Mouse (Mus musculus): ENCODE results near the gene Nanos3. TPM values are rescaled to one million over a fixed set of nuclear protein-coding genes. Genes with fewer than 3 reads are reported as not detected.

Nanos3 gene
- polyA plus RNA-seq (2016; fragmentation: Nextera tagmentation; extraction: Ambion mirVana): 3.0 and 5.6 TPM in 2 replicates

DNA sequence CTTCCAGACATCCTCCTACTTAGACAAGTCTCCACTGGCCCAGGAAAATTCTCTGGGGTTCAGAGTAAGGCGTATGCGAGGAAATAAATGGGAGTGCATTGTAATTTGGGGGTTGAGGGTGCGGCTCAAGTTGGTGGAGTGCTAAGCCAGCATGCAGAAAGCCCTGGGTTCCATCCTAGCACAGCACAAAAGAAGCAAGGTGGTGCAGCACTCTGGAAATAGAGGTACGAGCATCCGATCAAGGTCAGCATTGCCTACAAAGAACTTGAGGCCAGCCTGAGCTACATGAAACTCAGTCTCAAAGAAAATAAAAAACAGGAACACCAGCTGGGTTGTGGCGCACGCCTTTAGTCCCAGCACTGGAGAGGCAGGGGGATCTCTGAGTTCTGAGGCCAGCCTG lies at the start of gene Nanos3:
Gene Nanos3 (minus strand): TSS at position 101 of the 400 bp plus-strand sequence.
- Histone ChIP-seq H3K36me3 (0 out of 2 replicates have a peak, but pooled peaks cover 5% of the 10 kb centered on the region), H3K27me3 (ENCODE audit: low read depth, poor library complexity, severe bottlenecking) (peaks cover 40% of the 10 kb centered on the region), H3K4me3 (peak within 1 kb of the TSS; percentile 94), H3K4me1 (peaks cover 55% of the 10 kb centered on the region), H3K9me3 (replicated peaks) (peaks cover 4% of the 10 kb centered on the region; the same call in 1 of the 2 replicates), H3K27ac (replicated peaks) (peak within 1 kb of the TSS; percentile 100)
- WGBS: 90% methylated on average over 7 of the region's 7 CpGs
- no peak for DNase-seq (ENCODE audit: low spot score)

DNA sequence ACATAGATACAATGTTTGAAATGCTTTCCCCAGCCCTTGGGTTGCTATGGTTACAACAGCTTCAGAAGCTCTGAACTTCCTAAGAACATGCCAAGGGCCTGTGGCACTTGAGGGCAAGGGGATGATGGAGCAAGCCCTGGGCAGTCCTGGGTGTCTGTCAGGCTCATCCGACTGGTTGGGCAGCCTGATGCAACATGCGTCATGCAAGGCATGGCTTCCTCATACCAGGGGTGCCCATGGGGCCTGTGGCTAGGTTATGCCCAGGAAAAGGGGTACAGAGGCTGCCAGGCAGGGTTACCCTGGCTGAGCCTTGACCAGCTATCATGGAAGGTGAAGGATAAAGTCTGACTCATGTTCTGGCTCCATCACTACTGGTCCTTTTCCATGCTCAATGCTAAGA lies 48.0 kb upstream of the Nanos3 start:
- Histone ChIP-seq H3K27ac (replicated peaks) (no peak overlapping the region), H3K27me3 (ENCODE audit: low read depth, poor library complexity, severe bottlenecking) (no peaks in the 10 kb centered on the region), H3K36me3 (peaks cover 69% of the 10 kb centered on the region), H3K9me3 (replicated peaks) (no peaks in the 10 kb centered on the region), H3K4me3 (no peak overlapping the region), H3K4me1 (peaks cover 33% of the 10 kb centered on the region)
- WGBS: 96% methylated on average over 2 of the region's 2 CpGs
- DNase-seq (ENCODE audit: low spot score): no peak

DNA sequence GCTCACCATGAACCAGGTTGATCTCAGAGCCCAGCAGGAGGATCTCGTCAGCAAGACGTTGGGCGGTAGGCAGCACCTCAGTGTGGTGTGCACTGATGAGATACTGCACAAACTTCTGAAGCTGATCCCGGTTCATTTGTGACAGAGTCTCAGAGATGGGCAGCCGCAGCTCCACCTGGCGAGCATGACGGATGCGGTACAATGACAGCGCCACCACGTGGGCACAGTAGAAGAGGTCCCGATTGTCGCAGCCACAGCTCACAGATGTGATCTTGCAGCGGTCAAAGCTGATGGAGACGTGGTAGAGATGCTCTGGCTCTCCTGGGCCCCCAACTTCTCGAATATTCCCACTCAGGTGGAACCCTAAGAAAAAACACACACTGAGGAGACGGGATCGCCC lies 45.7 kb upstream of the Nanos3 start:
- H3K36me3 ChIP-seq: peaks cover 92% of the 10 kb centered on the region
- H3K9me3 ChIP-seq (replicated peaks): no peaks in the 10 kb centered on the region

DNA sequence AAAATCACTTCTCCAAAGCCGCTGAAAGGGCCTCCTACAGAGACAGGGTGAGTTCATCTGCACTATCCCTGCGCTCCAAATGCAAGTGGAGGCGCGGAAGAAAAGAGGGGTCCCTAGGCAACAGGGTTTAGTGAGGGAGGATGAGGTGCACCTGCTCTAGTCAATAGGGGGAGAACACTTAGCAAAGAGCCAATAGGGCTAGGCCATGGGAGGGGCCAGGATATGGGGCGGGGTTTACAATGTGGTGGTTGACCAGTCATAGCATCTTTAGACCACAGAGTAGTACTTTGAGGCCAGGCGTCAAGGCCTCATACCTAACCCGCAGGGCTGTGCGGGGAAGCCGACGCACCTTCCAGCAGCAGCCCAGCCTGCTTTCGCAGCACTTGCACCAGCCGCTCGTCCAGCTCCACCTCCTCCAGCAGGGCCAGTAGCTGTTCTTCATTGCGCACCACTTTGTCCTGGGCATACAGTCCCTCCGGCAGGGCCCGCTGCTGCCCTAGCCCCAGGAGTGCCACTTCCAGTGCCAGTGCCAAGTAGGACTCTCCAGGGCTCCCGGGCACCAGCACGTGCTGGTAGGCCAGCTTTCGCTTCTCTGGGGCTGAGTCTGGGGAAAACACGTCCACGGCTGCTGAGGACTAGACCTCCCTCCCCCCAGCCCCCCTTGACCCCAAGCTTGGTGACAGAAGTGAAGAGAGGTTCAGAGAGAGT lies 38.5 kb upstream of the Nanos3 start:
- Histone ChIP-seq H3K4me3 (no peak overlapping the region), H3K9me3 (replicated peaks) (no peaks in the 10 kb centered on the region), H3K27ac (replicated peaks) (no peak overlapping the region), H3K27me3 (ENCODE audit: low read depth, poor library complexity, severe bottlenecking) (no peaks in the 10 kb centered on the region), H3K4me1 (no peaks in the 10 kb centered on the region), H3K36me3 (peaks cover 98% of the 10 kb centered on the region)
- WGBS: 80% methylated on average over 21 of the region's 21 CpGs
- DNase-seq (ENCODE audit: low spot score): no peak

More for the DNA sequence above, 45.7 kb upstream of the Nanos3 start:
- Histone ChIP-seq H3K27ac (replicated peaks) (no peak overlapping the region), H3K4me1 (peaks cover 19% of the 10 kb centered on the region), H3K27me3 (ENCODE audit: low read depth, poor library complexity, severe bottlenecking) (no peaks in the 10 kb centered on the region), H3K4me3 (no peak overlapping the region)
- DNase-seq (ENCODE audit: low spot score): no peak
- WGBS: 81% methylated on average over 17 of the region's 17 CpGs

DNA sequence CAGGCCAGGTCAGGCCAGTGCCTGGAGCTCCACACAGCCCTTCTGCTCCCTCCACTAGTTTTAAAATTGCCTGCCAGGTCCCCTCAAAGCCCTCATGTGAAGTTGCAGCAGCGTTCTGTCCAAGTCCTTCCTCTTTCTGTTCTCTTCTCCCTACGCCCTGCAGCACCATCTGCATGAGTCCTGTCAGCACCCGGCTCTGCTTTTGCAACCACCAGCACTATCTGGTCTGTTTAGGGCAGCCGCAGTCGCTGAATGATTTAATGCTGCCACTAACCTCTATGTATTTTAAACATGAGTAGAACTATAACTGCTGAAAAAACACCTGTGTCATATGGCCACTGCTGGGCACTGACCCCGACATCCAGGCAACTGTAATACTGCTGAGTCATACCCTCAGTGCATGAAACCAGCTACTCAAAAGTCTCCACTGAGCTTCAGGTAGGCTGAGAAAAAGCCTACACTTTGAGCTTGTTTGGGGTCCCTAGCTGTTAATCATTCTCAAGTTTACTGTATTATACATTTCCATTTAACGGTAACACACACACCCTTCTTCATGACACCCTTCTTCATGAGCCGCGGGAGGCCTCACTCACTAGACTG lies 37.6 kb upstream of the Nanos3 start:
- DNase-seq (ENCODE audit: low spot score): no peak
- H3K27me3 ChIP-seq (ENCODE audit: low read depth, poor library complexity, severe bottlenecking): no peaks in the 10 kb centered on the region
- H3K4me3 ChIP-seq: no peak overlapping the region
- H3K9me3 ChIP-seq (replicated peaks): no peaks in the 10 kb centered on the region
- 93% methylated on average over 9 of the region's 9 CpGs for WGBS
- no peaks in the 10 kb centered on the region for H3K4me1 ChIP-seq
- H3K36me3 ChIP-seq: peaks cover 98% of the 10 kb centered on the region
- no peak overlapping the region for H3K27ac ChIP-seq (replicated peaks)

DNA sequence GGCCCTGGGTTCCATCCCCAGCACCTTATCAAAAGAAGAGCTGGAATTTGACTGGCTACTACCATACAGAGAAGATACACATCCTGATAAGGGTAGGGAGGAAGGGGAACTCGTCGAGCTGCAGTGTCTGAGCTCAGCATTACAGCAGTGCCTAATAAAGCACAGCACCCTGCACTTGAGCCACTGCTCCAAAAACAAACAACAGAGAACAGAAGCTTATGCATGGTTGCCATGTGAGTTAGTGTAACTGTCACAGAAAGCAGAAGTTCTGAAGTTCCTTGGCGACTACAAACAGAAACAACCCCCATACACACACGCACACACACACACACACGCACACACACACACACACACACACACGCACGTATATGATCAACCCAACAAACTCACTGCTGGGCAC lies 35.1 kb upstream of the Nanos3 start:
- no peak for DNase-seq (ENCODE audit: low spot score)
- Histone ChIP-seq H3K4me3 (no peak overlapping the region), H3K27ac (replicated peaks) (no peak overlapping the region), H3K36me3 (peaks cover 98% of the 10 kb centered on the region), H3K4me1 (no peaks in the 10 kb centered on the region), H3K9me3 (replicated peaks) (no peaks in the 10 kb centered on the region), H3K27me3 (ENCODE audit: low read depth, poor library complexity, severe bottlenecking) (no peaks in the 10 kb centered on the region)
- WGBS: 88% methylated on average over 7 of the region's 7 CpGs

DNA sequence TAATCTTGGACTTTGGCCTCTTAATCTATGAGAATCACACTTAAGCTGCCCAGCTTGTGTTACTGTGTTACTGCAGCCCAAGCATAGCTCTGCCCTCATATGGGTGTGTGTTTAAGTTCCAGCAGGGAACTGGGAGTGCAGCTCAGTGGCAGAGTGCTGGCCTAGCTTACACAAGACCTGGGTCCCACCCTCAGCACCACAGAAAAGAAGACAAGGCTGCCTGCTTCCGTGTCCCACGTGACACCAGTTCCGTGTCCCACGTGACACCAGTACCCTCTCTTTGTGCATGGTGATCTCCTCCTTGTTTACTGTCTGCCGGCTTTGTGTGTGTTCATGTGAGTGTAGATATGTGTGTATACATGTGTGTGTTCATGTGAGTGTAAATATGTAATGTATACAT lies 33.1 kb upstream of the Nanos3 start:
- Histone ChIP-seq H3K4me3 (no peak overlapping the region), H3K4me1 (no peaks in the 10 kb centered on the region), H3K36me3 (peaks cover 98% of the 10 kb centered on the region), H3K9me3 (replicated peaks) (no peaks in the 10 kb centered on the region), H3K27me3 (ENCODE audit: low read depth, poor library complexity, severe bottlenecking) (no peaks in the 10 kb centered on the region), H3K27ac (replicated peaks) (no peak overlapping the region)
- no peak for DNase-seq (ENCODE audit: low spot score)
- WGBS: 97% methylated on average over 5 of the region's 5 CpGs

DNA sequence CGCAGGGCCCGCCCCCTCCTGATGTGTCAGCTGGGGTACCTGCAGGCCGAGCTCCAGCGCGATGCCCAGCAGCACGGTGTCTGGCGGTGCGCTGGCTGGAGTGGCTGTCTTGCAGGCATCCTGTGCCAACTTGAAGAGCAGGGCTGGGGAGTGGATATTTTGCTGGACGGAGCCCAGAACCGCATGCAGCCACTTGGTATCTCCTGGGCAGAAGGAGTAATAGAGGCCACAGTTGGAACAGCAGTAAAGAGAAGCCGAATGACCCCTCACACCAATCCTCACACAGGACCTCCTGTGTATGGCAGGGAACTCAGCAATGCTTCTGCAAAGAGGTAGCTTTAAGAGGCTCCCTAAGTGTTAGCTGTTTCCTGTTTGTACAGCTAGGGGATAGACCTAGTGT lies 32.2 kb upstream of the Nanos3 start:
- no peak for DNase-seq (ENCODE audit: low spot score)
- H3K4me3 ChIP-seq: no peak overlapping the region
- WGBS: 94% methylated on average over 11 of the region's 11 CpGs
- no peaks in the 10 kb centered on the region for H3K4me1 ChIP-seq
- no peak overlapping the region for H3K27ac ChIP-seq (replicated peaks)
- peaks cover 98% of the 10 kb centered on the region for H3K36me3 ChIP-seq
- H3K9me3 ChIP-seq (replicated peaks): no peaks in the 10 kb centered on the region
- H3K27me3 ChIP-seq (ENCODE audit: low read depth, poor library complexity, severe bottlenecking): no peaks in the 10 kb centered on the region

DNA sequence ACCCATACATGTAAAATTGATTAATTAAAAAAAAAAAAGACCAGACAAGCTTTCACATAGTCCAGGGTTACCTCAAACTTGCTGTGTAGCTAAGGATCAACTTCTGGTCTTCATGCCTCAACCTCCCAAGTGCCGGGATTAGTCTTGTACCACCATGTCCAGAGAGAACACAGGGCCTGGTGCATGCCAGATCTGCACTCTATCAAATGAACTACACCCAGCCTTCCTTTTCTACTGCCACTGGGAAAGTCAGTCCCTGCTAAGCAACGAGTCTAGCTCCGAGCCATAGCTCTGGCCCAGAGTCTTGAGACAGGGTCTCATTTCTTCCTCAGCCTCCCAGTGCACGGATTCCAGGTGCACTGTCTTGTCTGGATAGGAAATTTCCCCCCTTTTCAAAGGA lies 28.3 kb upstream of the Nanos3 start:
- H3K27me3 ChIP-seq (ENCODE audit: low read depth, poor library complexity, severe bottlenecking): no peaks in the 10 kb centered on the region
- peaks cover 83% of the 10 kb centered on the region for H3K36me3 ChIP-seq
- no peak overlapping the region for H3K27ac ChIP-seq (replicated peaks)
- DNase-seq (ENCODE audit: low spot score): no peak
- no peak overlapping the region for H3K4me3 ChIP-seq
- H3K9me3 ChIP-seq (replicated peaks): no peaks in the 10 kb centered on the region
- WGBS: 91% methylated on average over 4 of the region's 4 CpGs
- H3K4me1 ChIP-seq: peaks cover 20% of the 10 kb centered on the region

DNA sequence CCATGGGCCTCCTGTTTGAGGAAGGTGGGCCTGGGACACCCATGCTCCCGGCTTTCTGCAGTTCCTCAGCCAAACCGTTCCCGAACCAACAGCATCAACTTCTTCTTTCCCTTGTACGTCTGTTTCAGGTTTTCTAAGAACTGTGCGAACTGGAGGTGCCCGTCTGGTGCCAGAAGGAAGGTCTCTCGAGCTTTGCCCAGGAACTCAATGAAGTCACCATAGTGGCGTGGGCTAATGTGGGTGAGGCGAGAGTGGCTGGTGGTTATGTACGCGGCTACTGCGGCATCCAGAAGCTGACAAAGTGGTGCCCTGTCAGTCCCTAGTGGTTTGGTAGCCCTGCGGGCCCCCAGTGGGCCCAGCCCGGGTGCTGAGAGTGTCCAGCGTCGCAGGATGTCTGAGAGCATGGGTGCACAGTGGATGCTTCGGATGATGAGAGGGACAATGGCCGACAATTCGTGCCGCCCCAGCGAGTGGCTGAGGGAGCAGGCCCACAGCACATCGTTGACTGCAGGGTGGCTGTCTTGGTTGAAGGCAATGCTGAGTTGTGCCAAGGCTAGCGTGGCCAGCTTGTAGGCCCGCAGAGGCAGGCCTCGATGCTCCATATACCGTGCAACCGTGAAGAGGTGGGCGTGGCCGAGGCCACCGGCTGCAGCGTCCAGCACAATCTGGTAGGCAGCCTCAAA lies 27.0 kb upstream of the Nanos3 start:
- Histone ChIP-seq H3K36me3 (peaks cover 70% of the 10 kb centered on the region), H3K4me3 (no peak overlapping the region), H3K27me3 (ENCODE audit: low read depth, poor library complexity, severe bottlenecking) (no peaks in the 10 kb centered on the region), H3K9me3 (replicated peaks) (no peaks in the 10 kb centered on the region), H3K4me1 (peaks cover 28% of the 10 kb centered on the region), H3K27ac (replicated peaks) (no peak overlapping the region)
- DNase-seq (ENCODE audit: low spot score): no peak
- 95% methylated on average over 31 of the region's 31 CpGs for WGBS

DNA sequence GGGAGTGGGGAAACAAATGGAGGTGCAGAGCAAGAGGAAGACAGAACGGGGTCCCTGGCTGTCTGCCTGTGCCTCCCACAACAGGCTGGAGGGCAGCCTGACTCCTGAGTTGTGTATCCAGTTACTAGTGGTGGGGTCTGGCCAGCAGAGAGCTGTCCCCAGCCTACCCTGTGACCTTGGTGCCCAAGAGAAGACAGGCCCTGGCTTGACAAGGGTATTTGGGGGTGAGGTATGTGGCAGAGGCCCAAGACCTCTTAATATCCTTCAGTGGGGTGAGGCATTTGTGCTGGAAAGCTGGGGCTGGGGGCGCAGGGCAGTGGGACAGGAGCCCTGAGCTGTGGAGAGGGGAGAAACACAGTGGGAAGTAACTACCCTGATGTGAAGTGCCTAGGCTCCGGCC lies 26.2 kb upstream of the Nanos3 start:
- DNase-seq (ENCODE audit: low spot score): no peak
- H3K9me3 ChIP-seq (replicated peaks): no peaks in the 10 kb centered on the region
- H3K36me3 ChIP-seq: peaks cover 66% of the 10 kb centered on the region
- WGBS: 87% methylated on average over 3 of the region's 3 CpGs
- no peaks in the 10 kb centered on the region for H3K27me3 ChIP-seq (ENCODE audit: low read depth, poor library complexity, severe bottlenecking)
- H3K4me1 ChIP-seq: peaks cover 28% of the 10 kb centered on the region
- H3K27ac ChIP-seq (replicated peaks): no peak overlapping the region
- H3K4me3 ChIP-seq: no peak overlapping the region

DNA sequence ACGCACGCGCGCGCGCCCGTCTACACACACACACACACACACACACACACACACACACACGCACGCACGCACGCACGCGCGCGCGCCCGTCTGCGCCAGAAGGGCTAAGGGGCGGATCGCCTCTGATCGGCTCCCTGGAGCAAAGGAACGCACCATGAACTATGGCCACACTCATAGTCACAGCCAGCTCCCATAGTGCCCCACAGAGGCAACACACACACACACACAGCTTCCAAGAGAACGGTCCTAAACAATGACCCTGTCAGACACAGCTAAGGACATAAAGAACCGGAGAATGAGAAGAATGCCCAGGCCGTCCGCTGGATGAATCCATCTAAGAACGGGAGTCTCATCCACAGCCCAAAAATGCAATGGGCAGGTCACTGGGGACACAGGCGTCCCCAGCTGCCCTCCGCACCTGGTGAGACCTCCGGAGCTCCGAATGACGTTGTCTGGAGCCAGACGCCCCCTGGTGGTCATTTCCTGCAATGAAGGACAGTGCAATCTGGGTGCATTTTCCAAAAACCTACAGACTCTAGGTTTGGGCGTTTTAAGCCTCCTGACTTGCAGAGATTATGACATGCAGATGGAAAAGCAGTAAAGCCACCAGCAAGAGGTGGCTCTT lies 25.3 kb upstream of the Nanos3 start:
- no peak overlapping the region for H3K4me3 ChIP-seq
- no peaks in the 10 kb centered on the region for H3K9me3 ChIP-seq (replicated peaks)
- peak; percentile 79 for DNase-seq (ENCODE audit: low spot score)
- peaks cover 57% of the 10 kb centered on the region for H3K36me3 ChIP-seq
- WGBS: 59% methylated on average over 34 of the region's 34 CpGs
- no peak overlapping the region for H3K27ac ChIP-seq (replicated peaks)
- no peaks in the 10 kb centered on the region for H3K27me3 ChIP-seq (ENCODE audit: low read depth, poor library complexity, severe bottlenecking)
- peaks cover 28% of the 10 kb centered on the region for H3K4me1 ChIP-seq

Measured in midbrain, embryonic 10.5 days (tissue).